Mouse (Mus musculus) heart, embryonic 10.5 days (tissue): ENCODE data around the gene Gja10. TPM values are rescaled to one million over a fixed set of nuclear protein-coding genes. Genes with fewer than 3 reads are reported as not detected.

Experiments
- DNase-seq: peaks from one replicate; pipeline ENCODE4 v3.0.0-alpha.2; 2017; ENCODE audit warnings: low spot score
- H3K27ac ChIP-seq: fragments of 300-500 bp; sonication (generic); 2 replicates; pipeline ENCODE4 v1.5.1; 2016; ENCODE audit warnings: mild to moderate bottlenecking
- H3K27me3 ChIP-seq: fragments of 300-500 bp; sonication (generic); 2 replicates; pipeline ENCODE4 v1.6.1; 2016; ENCODE audit warnings: mild to moderate bottlenecking; ENCODE audit not compliant: poor library complexity, insufficient read depth, severe bottlenecking
- H3K36me3 ChIP-seq: fragments of 300-500 bp; sonication (generic); 2 replicates; pipeline ENCODE4 v1.6.1; 2016; ENCODE audit warnings: mild to moderate bottlenecking, moderate library complexity
- H3K4me1 ChIP-seq: fragments of 300-500 bp; sonication (generic); 2 replicates; pipeline ENCODE4 v1.6.1; 2016; ENCODE audit warnings: mild to moderate bottlenecking
- H3K4me3 ChIP-seq: fragments of 300-500 bp; sonication (generic); 2 replicates; pipeline ENCODE4 v1.5.1; 2016; ENCODE audit warnings: mild to moderate bottlenecking, moderate library complexity
- H3K9me3 ChIP-seq: fragments of 300-500 bp; sonication (generic); 2 replicates; pipeline ENCODE4 v1.6.1; 2016; ENCODE audit warnings: mild to moderate bottlenecking, moderate library complexity
- WGBS: fragments of 180-500 bp; shearing (Covaris S2); methylation state at CpG from one replicate; pipeline ENCODE4 v1.1.7; 2016; 5-methylcytosine and 5-hydroxymethylcytosine counted together
- polyA plus RNA-seq: library from polyadenylated mRNA; unstranded; fragments of >200 nt; fragmentation: Nextera tagmentation; extraction: Ambion mirVana; gene quantifications from 2 replicates; pipeline ENCODE4 v1.2.1, GENCODE M21; 2016

Gene Gja10
- polyA plus RNA-seq, 1 experiment from 2014 or later: 0.09 TPM

- no peak overlapping the region for H3K4me3 ChIP-seq
- H3K4me1 ChIP-seq: no peaks in the 10 kb centered on the region
- no peak for DNase-seq
- H3K36me3 ChIP-seq: no peaks in the 10 kb centered on the region
- no peaks in the 10 kb centered on the region for H3K9me3 ChIP-seq
- 36% methylated on average over 4 of the region's 4 CpGs for WGBS
- H3K27me3 ChIP-seq: no peaks in the 10 kb centered on the region
- no peak overlapping the region for H3K27ac ChIP-seq
Measured at GRCm38 (mm10) chr4:32551337-32551736, 51.2 kb downstream of the Gja10 start.

GRCm38 (mm10) chr4:32549150-32549549, 53.4 kb downstream of the Gja10 start:
- no peaks in the 10 kb centered on the region for H3K36me3 ChIP-seq
- no peaks in the 10 kb centered on the region for H3K9me3 ChIP-seq
- no peak overlapping the region for H3K4me3 ChIP-seq
- no peak for DNase-seq
- 71% methylated on average over 1 of the region's 1 CpGs for WGBS
- no peak overlapping the region for H3K27ac ChIP-seq
- no peaks in the 10 kb centered on the region for H3K27me3 ChIP-seq
- no peaks in the 10 kb centered on the region for H3K4me1 ChIP-seq

Other genes starting within 250 kb of the Gja10 start
- gene Casp8ap2, start 12.7 kb upstream of the Gja10 start, polyA plus RNA-seq: 39.5 and 48.7 TPM in 2 replicates
- gene Mdn1, start 54.4 kb upstream of the Gja10 start, polyA plus RNA-seq: 11.0 and 16.7 TPM in 2 replicates
- 109 and 118 TPM in 2 replicates for gene Lyrm2, start 197.5 kb upstream of the Gja10 start, polyA plus RNA-seq